Mouse (Mus musculus) heart, adult 2 months (tissue): ENCODE data around the gene Cdk5rap1.

Experiments used
- CTCF ChIP-seq: fragments of 200-600 bp; IDR thresholded peaks from 2 replicates; pipeline ENCODE4 v1.8.1; 2022; ENCODE audit warnings: antibody characterized with exemption, mild to moderate bottlenecking, moderate library complexity
- EP300 ChIP-seq: fragments of 200-500 bp; IDR thresholded peaks from 2 replicates; pipeline ENCODE4 v1.6.1; 2011; ENCODE audit warnings: low read depth, low read length, control low read depth; ENCODE audit not compliant: insufficient read depth
- POLR2A ChIP-seq: fragments of 200-500 bp; IDR thresholded peaks from 2 replicates; pipeline ENCODE4 v1.6.1; 2011; ENCODE audit warnings: mild to moderate bottlenecking, low read depth, low read length, control low read depth; ENCODE audit not compliant: insufficient read depth

GRCm38 (mm10) chr2:154405447-154405994 is 32.7 kb upstream of the Cdk5rap1 start:
- TF ChIP-seq CTCF (no peak), POLR2A (no peak), EP300 (no peak)
